Mouse (Mus musculus) hindbrain, embryonic 13.5 days (tissue): Measurements from ENCODE around the gene Daxx. TPM values are rescaled to one million over a fixed set of nuclear protein-coding genes. Genes with fewer than 3 reads are reported as not detected.

Source experiments
- ATAC-seq: fragments of 200-750 bp; cut with Nextera tagmentation; 2 replicates; pipeline ENCODE4 v1.8.0; 2017; ENCODE audit warnings: moderate TSS enrichment; ENCODE audit not compliant: low FRiP score
- H3K27ac ChIP-seq: fragments of 300-500 bp; sonication (generic); 2 replicates; pipeline ENCODE4 v1.5.1; 2015; ENCODE audit warnings: inconsistent platforms, mild to moderate bottlenecking, moderate library complexity
- H3K27me3 ChIP-seq: fragments of 300-500 bp; sonication (generic); 2 replicates; pipeline ENCODE4 v1.6.1; 2015; ENCODE audit warnings: mild to moderate bottlenecking, inconsistent platforms
- H3K36me3 ChIP-seq: fragments of 300-500 bp; sonication (generic); 2 replicates; pipeline ENCODE4 v1.6.1; 2015; ENCODE audit warnings: mild to moderate bottlenecking, inconsistent platforms
- H3K4me1 ChIP-seq: fragments of 300-500 bp; sonication (generic); replicated peaks from 2 replicates; pipeline ENCODE4 v1.6.1; 2015; ENCODE audit warnings: inconsistent platforms
- H3K4me2 ChIP-seq: fragments of 300-500 bp; sonication (generic); 2 replicates; pipeline ENCODE4 v1.6.1; 2015; ENCODE audit warnings: inconsistent platforms, mild to moderate bottlenecking, moderate library complexity
- H3K4me3 ChIP-seq: fragments of 300-500 bp; sonication (generic); 2 replicates; pipeline ENCODE4 v1.5.1; 2015; ENCODE audit warnings: mild to moderate bottlenecking, inconsistent platforms
- H3K9ac ChIP-seq: fragments of 300-500 bp; sonication (generic); 2 replicates; pipeline ENCODE4 v1.6.1; 2015; ENCODE audit warnings: mild to moderate bottlenecking, inconsistent platforms
- H3K9me3 ChIP-seq: fragments of 300-500 bp; sonication (generic); 2 replicates; pipeline ENCODE4 v1.6.1; 2016; ENCODE audit warnings: inconsistent platforms
- WGBS: fragments of 180-500 bp; shearing (Covaris S2); methylation state at CpG from one replicate; pipeline ENCODE4 v1.1.7; 2015; 5-methylcytosine and 5-hydroxymethylcytosine counted together
- polyA plus RNA-seq: library from polyadenylated mRNA; unstranded; fragments of >200 nt; fragmentation: Nextera tagmentation; extraction: Ambion mirVana; gene quantifications from 2 replicates; pipeline ENCODE4 v1.2.1, GENCODE M21; 2015

Daxx gene
- polyA plus RNA-seq, 1 experiment from 2014 or later = 54.6 TPM

- H3K4me1 ChIP-seq = peaks cover 69% of the 10 kb centered on the region
- peaks cover 34% of the 10 kb centered on the region for H3K36me3 ChIP-seq
- H3K27me3 ChIP-seq = peaks cover 14% of the 10 kb centered on the region
- 85% methylated on average over 18 of the region's 18 CpGs for WGBS
- no peak overlapping the region for H3K27ac ChIP-seq
- ATAC-seq = no peak
- no peaks in the 10 kb centered on the region for H3K9me3 ChIP-seq
- peak overlapping the region; percentile 63; the same call in 1 of the 2 replicates for H3K4me2 ChIP-seq
- H3K4me3 ChIP-seq = peak overlapping the region; percentile 51; the same call in 1 of the 2 replicates
- peak overlapping the region; percentile 67; the same call in 1 of the 2 replicates for H3K9ac ChIP-seq
Observed at GRCm38 (mm10) chr17:33917656-33918292, 8.6 kb downstream of the Daxx start.

- H3K27ac ChIP-seq = no peak overlapping the region
- 59% methylated on average over 37 of the region's 37 CpGs for WGBS
- no peak for ATAC-seq
- no peaks in the 10 kb centered on the region for H3K9me3 ChIP-seq
- peak overlapping the region; percentile 45 for H3K4me3 ChIP-seq
- H3K4me2 ChIP-seq = peak overlapping the region; percentile 73
- peaks cover 69% of the 10 kb centered on the region for H3K4me1 ChIP-seq
- peak overlapping the region; percentile 74 for H3K9ac ChIP-seq
- peaks cover 27% of the 10 kb centered on the region for H3K36me3 ChIP-seq
- H3K27me3 ChIP-seq = peaks cover 14% of the 10 kb centered on the region
Observed at GRCm38 (mm10) chr17:33918293-33919203, 9.3 kb downstream of the Daxx start.

GRCm38 (mm10) chr17:33919351-33920281, 10.4 kb downstream of the Daxx start:
- Histone ChIP-seq H3K4me2 (peak overlapping the region; percentile 73), H3K27ac (peak overlapping the region; percentile 62), H3K27me3 (peaks cover 14% of the 10 kb centered on the region), H3K4me3 (peak overlapping the region; percentile 45), H3K9me3 (no peaks in the 10 kb centered on the region), H3K4me1 (peaks cover 60% of the 10 kb centered on the region), H3K36me3 (peaks cover 16% of the 10 kb centered on the region), H3K9ac (peak overlapping the region; percentile 74)
- 1% methylated on average over 50 of the region's 52 CpGs for WGBS
- no peak for ATAC-seq

GRCm38 (mm10) chr17:33920282-33921097, 11.3 kb downstream of the Daxx start:
- WGBS = under 1% methylated on average over 36 of the region's 36 CpGs
- no peak for ATAC-seq
- H3K9me3 ChIP-seq = no peaks in the 10 kb centered on the region
- H3K27ac ChIP-seq = peak overlapping the region; percentile 62
- peak overlapping the region; percentile 45 for H3K4me3 ChIP-seq
- H3K9ac ChIP-seq = peak overlapping the region; percentile 74
- H3K27me3 ChIP-seq = peaks cover 14% of the 10 kb centered on the region
- peaks cover 17% of the 10 kb centered on the region for H3K36me3 ChIP-seq
- H3K4me2 ChIP-seq = peak overlapping the region; percentile 73
- H3K4me1 ChIP-seq = peaks cover 51% of the 10 kb centered on the region

- Histone ChIP-seq H3K4me1 (peaks cover 51% of the 10 kb centered on the region), H3K4me2 (no peak overlapping the region), H3K36me3 (peaks cover 25% of the 10 kb centered on the region), H3K9ac (no peak overlapping the region), H3K4me3 (no peak overlapping the region), H3K9me3 (no peaks in the 10 kb centered on the region), H3K27ac (no peak overlapping the region), H3K27me3 (peaks cover 14% of the 10 kb centered on the region)
- 86% methylated on average over 7 of the region's 7 CpGs for WGBS
- ATAC-seq = no peak
Observed at GRCm38 (mm10) chr17:33921361-33921760, 12.1 kb downstream of the Daxx start.

GRCm38 (mm10) chr17:33924577-33925283, 15.5 kb downstream of the Daxx start:
- Histone ChIP-seq H3K4me3 (no peak overlapping the region), H3K4me2 (no peak overlapping the region), H3K9ac (no peak overlapping the region), H3K9me3 (no peaks in the 10 kb centered on the region), H3K36me3 (peaks cover 22% of the 10 kb centered on the region), H3K27me3 (0 out of 2 replicates have a peak, but pooled peaks cover under 1% of the 10 kb centered on the region), H3K27ac (no peak overlapping the region), H3K4me1 (peaks cover 34% of the 10 kb centered on the region)
- 84% methylated on average over 10 of the region's 10 CpGs for whole genome bisulfite sequencing
- ATAC-seq = no peak

GRCm38 (mm10) chr17:33925406-33926116, 16.3 kb downstream of the Daxx start:
- no peak overlapping the region for H3K9ac ChIP-seq
- H3K9me3 ChIP-seq = no peaks in the 10 kb centered on the region
- WGBS = 84% methylated on average over 21 of the region's 21 CpGs
- no peak overlapping the region for H3K27ac ChIP-seq
- H3K4me2 ChIP-seq = no peak overlapping the region
- H3K36me3 ChIP-seq = peaks cover 22% of the 10 kb centered on the region
- no peaks in the 10 kb centered on the region for H3K27me3 ChIP-seq
- H3K4me1 ChIP-seq = peaks cover 28% of the 10 kb centered on the region
- no peak overlapping the region for H3K4me3 ChIP-seq
- ATAC-seq = no peak

- no peak for ATAC-seq
- Histone ChIP-seq H3K9ac (no peak overlapping the region), H3K9me3 (no peaks in the 10 kb centered on the region), H3K4me3 (no peak overlapping the region), H3K4me2 (no peak overlapping the region), H3K4me1 (peaks cover 28% of the 10 kb centered on the region), H3K27ac (no peak overlapping the region), H3K27me3 (no peaks in the 10 kb centered on the region), H3K36me3 (peaks cover 22% of the 10 kb centered on the region)
- 80% methylated on average over 17 of the region's 17 CpGs for WGBS
Observed at GRCm38 (mm10) chr17:33926207-33926932, 17.2 kb downstream of the Daxx start.

GRCm38 (mm10) chr17:33928251-33928947, 19.2 kb downstream of the Daxx start:
- Histone ChIP-seq H3K9me3 (no peaks in the 10 kb centered on the region), H3K9ac (peak overlapping the region; percentile 95), H3K4me3 (peak overlapping the region; percentile 90), H3K4me1 (peaks cover 31% of the 10 kb centered on the region), H3K36me3 (peaks cover 35% of the 10 kb centered on the region), H3K4me2 (peak overlapping the region; percentile 99), H3K27me3 (no peaks in the 10 kb centered on the region), H3K27ac (peak overlapping the region; percentile 76; the same call in 1 of the 2 replicates)
- ATAC-seq = no peak
- WGBS = 67% methylated on average over 21 of the region's 21 CpGs
